Mouse (Mus musculus) brain, embryonic 14.5 days (tissue): Measurements from ENCODE around the gene Prkar2a. TPM values are rescaled to one million over a fixed set of nuclear protein-coding genes. Genes with fewer than 3 reads are reported as not detected.
"Not testable (repeated sequence)": the region's sequence is repeated elsewhere in the genome, so short reads cannot be mapped to it uniquely, and the experiment has no call there.

ENCODE experiments used
- DNase-seq: peaks from one replicate; pipeline ENCODE4 v3.0.0-alpha.2; 2011; ENCODE audit warnings: low read depth
- CTCF ChIP-seq: fragments of 200-500 bp; IDR thresholded peaks from 2 replicates; pipeline ENCODE4 v1.5.1; 2012; ENCODE audit warnings: inconsistent platforms, mild to moderate bottlenecking, moderate library complexity, borderline replicate concordance; ENCODE audit not compliant: insufficient read depth, insufficient read length; ENCODE audit errors: extremely low read depth
- POLR2A ChIP-seq: fragments of 200-500 bp; IDR thresholded peaks from 2 replicates; pipeline ENCODE4 v1.6.1; 2012; ENCODE audit warnings: mild to moderate bottlenecking, inconsistent platforms, borderline replicate concordance; ENCODE audit not compliant: poor library complexity, insufficient read depth, insufficient read length, severe bottlenecking; ENCODE audit errors: extremely low read depth
- polyA plus RNA-seq: library from polyadenylated mRNA; depleted of rRNA; stranded (reverse); fragments of >200 nt; gene quantifications from 2 replicates; pipeline ENCODE4 v1.2.3, GENCODE M21; 2012; rRNA removed

The Prkar2a gene
- polyA plus RNA-seq: 33.8 and 52.8 TPM in 2 replicates

DNA sequence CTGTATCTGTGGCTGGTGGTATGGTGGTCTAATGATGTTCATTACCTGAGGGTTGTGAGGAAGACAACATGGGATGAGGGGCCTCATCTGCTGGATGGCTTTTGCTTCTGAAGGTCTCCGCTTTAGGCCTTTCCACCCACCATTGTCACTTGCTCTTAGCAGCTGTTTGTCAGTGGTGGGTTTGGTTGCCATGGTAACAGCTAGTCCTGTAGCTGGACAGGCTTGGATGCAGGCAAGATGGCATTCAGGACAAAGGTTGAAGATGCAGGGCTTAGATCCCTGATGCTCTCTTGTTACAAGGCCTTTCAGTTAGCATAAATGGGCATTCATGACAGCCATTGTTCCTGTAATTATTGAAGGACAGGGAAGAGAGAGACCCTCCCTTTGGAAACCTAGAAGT, at the start of gene Prkar2a:
Gene Prkar2a, plus strand, starts transcription at position 209 of the 400 bp plus-strand sequence.
- TF ChIP-seq CTCF (no peak), POLR2A (no peak)

DNA sequence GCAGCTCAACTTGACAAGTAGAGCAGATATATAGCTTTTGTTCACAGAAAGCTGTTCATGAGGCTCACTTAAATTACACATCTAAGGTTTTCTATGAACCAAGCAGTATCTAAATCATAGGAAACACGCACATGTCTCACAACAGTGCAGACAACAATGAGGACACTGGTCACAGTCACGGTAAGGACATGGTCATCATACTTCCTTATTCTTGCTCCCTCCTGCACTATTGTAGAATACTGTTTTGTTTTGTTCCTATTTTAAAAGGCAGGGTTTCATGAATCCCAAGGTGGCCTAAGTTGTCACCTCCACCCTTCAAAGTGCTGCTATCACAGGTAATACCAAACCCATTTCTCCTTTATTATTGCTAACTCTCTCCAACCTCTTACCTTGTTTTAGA, 49.3 kb upstream of the Prkar2a start:
- no peak for DNase-seq
- TF ChIP-seq POLR2A (no peak), CTCF (no peak)

More for the DNA sequence above, at the start of gene Prkar2a:
- DNase-seq: peak; percentile 88

DNA sequence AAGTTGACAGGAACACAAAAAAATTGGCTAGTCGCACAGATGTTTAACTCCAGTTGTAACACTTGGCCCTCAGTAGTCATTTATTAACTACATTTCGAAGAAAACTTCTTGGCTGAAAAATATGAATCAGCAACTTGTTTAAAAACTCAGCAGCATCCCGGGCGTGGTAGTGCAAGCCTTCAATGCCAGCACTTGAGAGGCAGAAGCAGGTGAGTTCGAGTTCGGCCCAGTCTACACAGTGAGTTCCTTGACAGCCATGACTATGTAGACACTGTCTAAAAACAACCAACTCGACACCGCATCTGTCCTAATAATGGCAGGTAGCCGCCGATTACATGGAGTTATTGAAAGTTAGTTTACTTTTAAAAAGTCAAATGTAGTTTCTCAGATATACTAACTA, 40.9 kb upstream of the Prkar2a start:
- peak; percentile 0 for DNase-seq
- TF ChIP-seq POLR2A: no peak

DNA sequence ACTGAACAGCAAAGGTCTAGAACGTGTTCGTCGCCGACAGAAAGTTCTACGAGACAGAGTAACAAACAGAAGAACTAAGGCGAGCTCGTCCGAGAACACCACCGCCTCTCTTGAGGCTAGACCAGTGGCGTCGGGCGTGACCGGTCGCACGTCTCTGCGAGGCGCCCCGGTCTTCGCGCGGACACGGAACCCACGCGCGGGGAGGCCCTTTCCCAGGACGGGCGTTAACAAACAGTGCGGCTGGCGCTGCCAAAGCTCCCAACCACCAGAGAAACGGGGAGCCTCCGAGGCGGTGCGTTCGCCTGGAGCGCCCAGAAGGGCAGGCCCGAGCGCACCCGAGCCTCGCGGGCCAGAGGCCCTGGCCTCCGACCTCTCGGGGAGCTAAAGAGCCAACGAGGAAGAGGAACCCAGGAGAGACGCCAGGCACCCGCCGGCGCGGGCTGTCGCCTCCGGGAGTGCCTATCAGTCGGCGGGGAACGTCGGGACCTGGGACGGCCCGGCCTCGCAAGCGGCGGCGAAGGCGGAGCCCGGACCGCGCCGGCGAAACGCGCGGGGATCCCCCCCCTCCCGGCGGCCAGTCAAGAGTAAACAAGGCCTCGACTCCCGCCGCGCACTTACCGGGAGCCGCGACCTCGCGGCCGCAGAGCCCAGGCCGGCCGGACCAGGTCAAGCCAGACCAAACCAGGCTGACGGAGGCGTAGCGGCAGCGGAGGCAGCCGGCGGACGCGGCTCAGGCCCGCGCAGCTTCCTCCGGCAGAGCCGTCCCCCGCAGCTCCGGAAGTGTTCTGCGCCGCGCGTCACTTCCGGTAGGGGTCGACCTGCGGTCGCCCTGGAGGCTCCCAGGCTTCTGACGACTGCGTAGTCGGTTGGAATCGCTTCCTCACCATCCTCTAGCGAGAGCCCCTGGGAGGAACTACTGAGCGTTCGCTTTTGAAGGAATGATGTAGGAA, 40.2 kb upstream of the Prkar2a start, which contains the start of gene Arih2:
Gene Arih2, minus strand, starts transcription at position 776 of the 950 bp plus-strand sequence.
- DNase-seq: peak; percentile 97
- TF ChIP-seq CTCF (no peak), POLR2A (peak; percentile 87)

DNA sequence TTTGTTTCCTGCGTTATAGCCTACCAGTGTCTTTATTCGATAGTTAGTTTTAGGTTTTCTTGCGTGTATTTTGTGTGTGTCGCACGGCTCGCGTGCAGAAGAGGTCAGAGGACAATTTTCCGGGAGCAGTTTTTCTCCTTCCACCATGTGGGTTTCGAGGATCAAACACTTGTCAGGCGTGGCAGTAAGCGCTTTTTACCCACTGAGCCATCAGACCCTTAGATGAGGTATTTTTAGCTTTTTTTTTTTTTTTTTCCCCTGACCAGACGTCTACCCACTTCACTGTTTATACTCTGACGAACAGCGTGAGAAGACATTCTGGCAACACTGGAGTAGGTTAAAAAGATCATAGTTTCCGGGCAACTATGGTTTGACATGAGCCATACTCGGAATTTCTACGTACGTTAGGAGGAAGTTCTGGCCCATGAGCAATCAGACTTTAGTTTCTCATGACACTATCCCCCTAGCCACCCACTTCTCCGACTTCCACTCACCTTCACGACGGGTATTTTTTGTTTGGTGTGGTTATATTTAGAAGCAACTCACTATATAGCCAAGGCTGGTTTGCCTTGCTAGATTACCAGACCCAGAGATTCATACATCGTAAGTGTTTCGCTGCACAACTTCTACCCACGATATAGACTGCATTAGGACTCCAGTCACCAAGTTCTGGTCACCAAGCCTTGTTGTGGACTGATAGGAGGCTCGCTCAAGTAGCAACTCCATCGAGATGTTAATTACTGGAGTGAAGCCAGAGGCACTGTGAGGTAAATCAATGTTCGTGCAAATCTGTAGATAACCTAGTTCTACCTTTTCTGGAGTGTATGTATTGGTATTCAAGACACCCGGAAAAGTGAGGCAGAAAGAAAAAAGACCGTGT, 39.3 kb upstream of the Prkar2a start:
- TF ChIP-seq CTCF: no peak
- no peak for TF ChIP-seq POLR2A
- DNase-seq: no peak

DNA sequence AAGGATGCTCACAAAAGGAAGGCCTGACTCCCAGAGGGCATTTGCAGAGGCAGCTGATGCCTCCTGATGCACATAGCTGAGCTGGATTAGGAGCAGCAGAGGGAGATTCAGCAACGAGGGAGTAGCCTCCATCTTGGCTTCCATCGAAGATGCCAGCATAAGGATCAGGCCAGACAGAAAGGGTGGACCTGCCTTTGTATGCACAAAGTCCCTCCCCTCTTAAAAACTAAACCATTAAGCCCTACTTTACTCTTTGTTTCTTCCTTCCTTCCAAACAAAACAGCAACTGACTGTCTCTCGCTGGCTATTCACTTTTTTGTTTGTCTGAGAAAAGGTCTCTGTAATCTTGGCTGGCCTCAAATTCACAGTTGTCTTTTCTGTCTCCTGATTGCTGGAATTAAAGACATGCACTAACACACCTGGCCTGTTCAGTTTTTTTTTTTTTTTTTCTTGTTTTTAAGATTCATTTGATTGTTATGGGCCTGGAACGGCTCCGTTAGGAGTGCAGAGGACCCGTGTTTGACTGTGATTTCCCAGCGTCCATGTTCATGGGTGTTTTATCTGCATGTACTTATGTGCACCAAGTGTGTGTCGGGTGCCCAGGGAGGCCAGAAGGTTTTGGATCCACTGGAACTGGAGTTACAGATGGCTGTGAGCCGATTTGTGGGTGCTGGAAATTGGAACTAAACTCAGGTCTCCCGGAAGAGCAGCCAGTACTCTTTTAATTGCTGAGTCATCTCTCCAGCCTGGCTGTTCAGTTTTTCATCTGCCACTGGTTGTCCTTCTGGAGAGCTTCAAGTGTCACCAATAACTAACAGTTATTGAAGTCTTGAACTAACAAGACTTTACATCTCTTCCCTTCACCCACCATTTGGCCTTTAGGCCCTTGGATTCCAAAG, 34.3 kb upstream of the Prkar2a start:
- no peak for DNase-seq
- TF ChIP-seq POLR2A: no peak
- no peak for TF ChIP-seq CTCF

DNA sequence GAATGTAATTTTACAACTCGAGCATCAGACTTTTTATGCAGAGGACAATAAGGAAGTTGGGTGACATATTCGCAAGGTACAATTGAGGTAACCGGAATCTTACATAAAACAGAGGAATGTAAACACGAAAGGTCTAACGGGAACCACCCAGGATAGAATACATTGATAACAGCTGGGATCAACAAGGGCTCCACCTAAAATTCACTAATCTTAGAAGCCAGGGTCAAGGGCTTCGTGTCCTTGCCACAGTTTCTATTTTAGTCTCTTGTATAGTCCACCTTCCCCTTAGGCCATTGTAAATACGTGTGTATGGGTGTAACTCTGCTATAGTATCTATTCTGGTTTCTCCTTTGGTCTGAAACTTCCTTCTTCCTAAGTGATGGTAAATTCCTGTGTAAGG, 33.2 kb upstream of the Prkar2a start:
- not testable (repeated sequence) for DNase-seq

DNA sequence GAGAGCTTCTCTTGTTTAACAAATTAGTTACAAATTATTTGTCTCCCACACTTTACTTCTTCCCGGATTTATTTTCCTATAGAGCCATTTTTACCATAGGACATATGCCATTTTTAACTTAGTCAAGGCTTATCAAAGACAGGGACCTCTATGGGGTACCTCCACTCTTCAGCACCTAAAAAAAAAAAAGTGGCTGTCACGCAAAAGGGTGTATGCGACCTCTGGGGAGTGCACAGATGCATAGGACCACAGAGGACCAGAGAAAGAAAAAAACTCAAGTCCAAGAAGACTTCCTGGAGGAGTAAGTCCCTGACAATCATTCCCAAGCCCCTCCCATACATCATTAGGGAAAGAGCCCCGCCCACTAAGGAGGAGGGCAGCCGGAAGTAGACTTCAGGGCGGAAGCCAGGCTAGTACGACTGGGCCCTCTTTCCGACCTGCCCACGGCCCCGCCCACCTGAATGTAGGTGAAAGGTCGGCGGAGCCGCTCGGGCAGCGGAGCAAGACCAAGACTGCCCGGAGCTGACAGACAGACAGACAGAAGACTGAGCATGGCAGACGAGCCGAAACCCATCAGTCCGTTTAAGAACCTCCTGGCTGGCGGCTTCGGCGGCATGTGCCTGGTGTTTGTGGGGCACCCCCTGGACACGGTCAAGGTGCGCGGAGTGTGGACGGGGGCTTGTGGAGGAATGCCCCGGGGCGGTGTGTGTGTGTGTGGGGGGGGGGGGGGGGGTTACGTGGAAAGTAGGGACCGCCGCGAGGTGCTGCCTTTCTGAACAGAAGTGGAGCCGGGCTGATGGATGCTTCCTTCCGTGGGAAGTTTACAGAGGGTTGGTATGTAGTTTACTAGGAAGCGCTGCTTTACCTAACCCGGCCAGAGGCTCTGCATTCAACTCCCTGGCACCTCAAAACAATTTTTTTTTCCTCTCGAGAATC, 27.2 kb upstream of the Prkar2a start, which contains the start of gene Slc25a20:
Gene Slc25a20, plus strand, starts transcription at position 412 of the 936 bp plus-strand sequence.
- peak; percentile 87 for DNase-seq
- TF ChIP-seq POLR2A (no peak), CTCF (no peak)

DNA sequence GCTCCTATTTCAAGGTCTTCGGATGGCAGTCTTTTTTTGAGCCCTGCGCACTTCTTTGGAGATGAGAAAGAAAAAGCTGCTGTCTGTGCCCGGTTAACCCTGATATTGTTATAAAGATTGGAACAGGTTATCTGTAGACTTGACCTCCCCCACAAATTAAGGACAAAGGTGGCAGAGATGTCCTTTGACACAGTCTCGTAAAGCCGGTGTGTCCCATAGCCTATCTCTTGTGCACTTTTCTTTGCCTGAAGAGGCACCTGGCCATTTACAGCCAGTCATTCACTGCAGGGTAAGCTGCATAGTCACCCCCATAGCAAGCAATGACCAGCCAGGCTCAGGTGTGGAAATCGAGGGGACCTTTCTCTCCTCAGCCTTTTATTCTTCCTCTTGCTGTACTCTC, 26.5 kb upstream of the Prkar2a start:
- TF ChIP-seq CTCF (no peak), POLR2A (no peak)
- DNase-seq: no peak

DNA sequence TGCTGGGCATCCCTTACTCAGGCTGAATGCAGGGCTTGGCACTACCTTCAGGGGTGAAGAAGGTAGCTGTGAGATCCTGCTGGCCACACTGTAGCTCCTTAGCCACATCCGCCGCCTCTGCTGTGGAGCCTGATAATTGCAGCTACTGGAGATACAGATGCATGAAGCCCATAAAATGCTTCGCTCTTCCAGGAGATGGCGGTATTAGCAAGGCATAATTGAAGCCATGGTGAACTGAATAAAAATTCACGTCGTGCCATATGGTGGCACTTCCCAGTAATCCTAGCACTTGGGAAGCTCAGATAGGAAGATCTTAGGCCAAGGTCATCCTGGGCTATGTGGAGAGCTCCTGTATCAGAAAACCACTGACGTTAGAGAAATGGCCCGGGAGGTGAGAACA, 19.2 kb upstream of the Prkar2a start:
- DNase-seq: peak; percentile 63
- TF ChIP-seq POLR2A (no peak), CTCF (peak; percentile 41; the same call in 1 of the 2 replicates)

DNA sequence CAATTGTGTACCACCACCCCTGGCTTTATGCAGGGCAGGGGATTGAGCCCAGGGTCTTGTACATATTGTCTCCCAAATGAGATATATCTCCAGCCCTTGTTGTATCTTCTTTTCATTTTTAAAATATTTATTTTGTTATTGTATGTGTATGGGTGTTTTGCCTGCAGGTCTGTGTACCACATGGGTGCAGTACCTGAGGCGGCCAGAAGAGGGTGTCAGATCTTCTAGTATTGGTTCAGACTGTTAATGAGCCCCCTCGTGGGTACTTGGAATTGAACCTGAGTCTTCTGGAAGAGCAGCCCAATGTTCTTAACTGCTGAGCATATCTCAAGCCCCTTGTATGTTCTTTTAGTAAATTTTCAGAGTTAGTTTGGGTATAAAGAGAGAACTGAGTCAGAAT, 16.0 kb upstream of the Prkar2a start:
- no peak for DNase-seq
- no peak for TF ChIP-seq POLR2A
- peak; percentile 44; the same call in 1 of the 2 replicates for TF ChIP-seq CTCF
